Mouse (Mus musculus) frontal cortex, postnatal 14 days (tissue): ENCODE data around the gene Tacc2.
"Not testable (repeated sequence)": the region's sequence is repeated elsewhere in the genome, so short reads cannot be mapped to it uniquely, and the experiment has no call there.

Experiments used
- DNase-seq, 2 experiments: peaks; one replicate each; pipeline ENCODE4 v3.0.0; 2022; ENCODE audit warnings: low spot score in 2 of 2

Tacc2 gene

DNA sequence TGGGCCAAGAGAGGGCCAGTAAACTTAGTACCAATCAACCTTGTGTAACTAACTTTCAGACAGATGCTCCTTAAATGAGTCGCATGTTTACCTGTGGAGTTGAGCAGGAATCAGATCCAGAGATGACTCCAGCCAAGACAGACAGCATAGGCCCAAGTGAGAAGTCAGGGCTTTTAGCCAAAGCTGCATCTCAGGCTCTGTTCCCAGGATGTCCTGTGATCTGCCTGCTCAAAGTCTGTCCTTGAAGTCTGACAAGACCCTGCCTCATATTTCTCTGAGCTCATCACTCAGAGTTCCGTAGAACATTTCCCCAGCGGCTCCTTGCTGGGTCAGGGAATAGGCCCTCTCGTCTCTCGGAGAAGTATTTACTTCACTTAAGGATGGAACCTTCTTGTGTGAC, 73.4 kb downstream of the Tacc2 start:
- DNase-seq = no peak

DNA sequence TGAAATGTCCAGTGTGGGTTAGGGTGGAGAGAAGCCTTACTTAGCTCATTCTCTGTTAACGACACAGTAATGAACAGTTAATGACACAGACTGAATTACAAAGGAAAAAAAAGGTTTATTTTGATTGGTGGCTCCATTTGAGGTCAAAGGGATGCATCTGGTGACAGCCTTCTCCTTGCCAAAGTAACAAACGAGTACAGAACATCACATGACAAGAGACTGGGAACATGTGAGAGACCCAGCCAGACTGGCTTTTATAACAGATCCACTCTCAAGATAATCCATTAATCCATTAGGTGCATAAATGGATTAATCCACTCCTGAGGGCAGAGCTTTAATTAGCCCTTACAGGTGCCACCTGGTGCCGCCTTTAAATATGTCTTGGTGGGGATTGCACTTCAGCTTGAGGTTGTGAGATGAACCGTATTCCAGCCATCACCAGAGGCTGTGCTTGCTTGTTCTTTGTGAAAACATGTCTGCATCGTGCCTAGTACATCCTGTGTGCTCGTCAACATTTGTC, 75.9 kb downstream of the Tacc2 start:
- no peak for DNase-seq

DNA sequence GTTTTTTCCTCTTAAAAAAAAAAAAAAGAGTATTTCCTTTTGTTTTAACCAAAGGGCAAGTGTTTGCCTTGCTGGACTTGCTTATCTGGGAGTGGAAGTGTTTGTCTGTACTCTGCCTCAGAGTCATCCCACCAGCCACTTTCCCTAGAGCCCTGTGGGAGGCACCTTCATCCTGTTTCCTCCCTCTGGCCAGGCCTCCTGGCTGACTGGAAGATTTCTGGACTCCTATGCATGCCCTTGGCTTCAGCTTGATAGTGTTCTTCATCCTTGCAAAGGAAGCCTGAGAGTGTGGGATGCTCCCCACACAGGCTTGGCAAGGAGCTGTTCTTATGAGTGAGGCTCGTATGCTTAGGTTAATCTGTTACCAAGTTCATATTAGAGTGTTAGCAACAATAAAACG, 77.3 kb downstream of the Tacc2 start:
- no peak for DNase-seq

DNA sequence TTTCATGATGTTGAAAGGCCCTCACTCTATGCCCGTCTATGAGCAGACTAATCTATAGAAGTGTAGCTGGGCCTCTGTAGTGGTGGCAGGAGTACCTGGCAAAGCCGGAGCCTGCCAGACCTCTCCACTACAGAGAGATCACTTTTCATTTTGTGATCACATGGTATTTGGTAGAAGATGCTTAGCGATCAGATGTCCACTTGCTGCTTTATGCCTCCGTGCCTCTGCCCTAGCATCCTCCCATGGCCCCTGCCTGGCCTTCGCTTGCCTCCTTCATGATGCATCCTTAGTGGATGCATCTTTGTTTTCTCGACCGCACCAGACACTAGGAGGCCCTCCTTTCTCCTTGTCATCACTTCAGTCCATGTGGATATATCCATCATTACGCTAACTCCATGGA, 79.7 kb downstream of the Tacc2 start:
- DNase-seq = no peak

DNA sequence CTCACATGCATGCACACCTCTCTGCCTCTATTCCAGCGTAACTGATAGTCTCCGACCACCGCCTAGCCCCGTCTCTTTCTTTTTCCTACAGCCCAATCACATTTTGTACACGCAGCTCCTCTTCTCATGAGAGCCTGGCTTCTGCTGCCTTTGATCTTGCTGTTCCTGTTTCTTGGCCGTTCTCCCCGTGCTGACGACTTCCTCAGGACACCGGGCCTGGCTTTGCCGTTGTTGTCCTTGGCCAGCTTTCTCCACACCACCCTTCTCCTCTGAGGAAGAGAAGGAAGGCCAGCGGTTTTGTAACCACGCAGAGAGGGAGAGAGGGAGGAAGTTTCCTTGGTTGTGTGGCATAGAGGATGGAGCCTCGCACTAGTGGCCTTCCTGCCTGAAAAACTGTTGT, 80.5 kb downstream of the Tacc2 start:
- peak; percentile 24 to 25 for DNase-seq

DNA sequence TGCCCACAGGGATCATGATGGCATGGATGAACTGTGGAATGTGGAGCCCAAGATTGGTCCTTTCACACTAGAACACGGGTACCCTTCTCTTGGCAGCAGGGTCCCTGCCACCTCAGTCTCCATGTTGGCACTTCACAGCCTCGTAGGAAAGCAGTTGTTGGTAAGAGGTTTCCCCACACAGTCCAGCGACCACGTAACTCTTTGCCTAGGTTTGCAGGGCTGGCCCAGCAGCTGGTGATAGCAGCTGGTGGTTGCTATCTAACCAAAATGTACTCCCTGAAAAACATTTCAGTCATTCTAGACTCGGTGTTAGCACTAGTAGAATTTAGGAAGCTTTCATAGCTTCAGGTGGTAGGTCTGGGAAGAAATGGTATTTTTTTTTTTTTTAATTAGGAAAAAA, 81.9 kb downstream of the Tacc2 start:
- no peak for DNase-seq

DNA sequence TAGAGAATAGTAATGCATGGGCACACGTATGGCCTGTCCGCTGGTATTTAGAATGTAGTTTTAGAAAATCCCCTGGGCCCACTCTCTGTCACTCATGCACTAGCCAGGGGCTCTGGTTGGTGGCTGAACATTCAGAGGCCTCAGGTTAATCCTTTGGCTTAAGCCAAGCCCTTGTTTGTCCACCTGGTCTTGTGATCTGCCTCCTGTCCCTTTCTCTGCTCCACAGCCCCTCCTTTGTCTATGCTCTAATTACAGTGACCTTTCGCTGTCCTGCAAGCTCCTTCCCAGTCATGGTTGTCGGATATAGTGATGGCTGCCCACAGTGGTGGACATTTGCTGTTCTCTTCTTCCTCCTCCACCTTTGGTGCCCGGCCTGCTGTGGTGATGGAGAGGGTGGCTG, 85.0 kb downstream of the Tacc2 start:
- DNase-seq = no peak

DNA sequence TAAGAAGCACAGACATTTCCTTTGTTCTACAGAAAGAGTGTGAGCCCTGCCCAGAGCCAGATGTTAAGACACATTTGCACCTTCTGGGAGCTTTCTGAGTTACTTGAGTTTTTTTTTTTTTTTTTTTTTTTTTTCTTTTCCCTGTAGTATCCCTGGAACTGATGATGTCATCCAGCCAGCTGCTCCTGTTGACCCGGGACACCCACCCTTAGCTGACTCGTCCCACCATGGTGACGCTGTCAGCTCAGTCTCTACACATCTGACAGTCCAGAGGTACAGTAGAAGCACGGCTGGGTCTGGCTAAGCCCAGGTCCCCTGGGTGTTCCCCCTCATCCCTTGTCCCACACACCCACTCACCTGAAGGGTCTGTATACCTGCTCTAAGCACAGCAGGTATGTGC, 85.6 kb downstream of the Tacc2 start:
- DNase-seq = no peak

DNA sequence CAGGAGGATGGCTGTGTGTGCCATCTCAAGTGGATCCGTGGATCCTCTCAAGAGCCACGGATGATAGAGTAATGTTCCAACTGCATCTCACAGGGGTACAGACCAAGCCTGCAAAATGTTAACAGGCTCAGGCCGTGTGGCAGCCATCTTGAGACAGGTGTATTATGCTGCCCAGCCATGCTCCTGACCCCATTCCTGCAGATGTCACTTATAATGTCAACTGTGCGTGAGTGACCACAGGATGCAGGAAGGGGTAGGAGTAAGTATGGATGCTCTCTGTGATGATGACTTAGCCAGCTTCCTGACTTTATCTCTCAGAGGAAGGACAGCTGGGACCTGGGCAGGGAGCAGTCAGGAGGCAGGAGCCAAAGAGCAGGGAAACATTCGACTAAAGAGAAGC, 86.8 kb downstream of the Tacc2 start:
- no peak for DNase-seq

DNA sequence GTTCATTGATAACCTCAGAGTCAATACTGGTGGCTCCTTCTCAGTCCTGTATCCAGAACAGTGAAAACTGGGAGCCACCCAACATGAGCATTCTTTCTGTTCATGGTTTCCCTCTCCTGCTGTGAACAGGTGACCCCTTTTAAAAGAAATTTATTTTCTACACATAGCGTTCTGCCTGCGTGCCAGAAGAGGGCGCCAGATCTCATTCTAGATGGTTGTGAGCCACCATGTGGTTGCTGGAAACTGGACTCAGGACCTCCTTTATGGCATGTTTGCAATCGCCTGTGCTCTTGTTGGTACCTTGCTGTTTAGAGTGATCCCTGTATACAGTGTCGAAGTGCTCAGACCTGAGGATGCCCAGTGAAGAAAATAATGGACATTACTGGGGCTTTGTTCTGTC, 87.4 kb downstream of the Tacc2 start:
- DNase-seq = no peak

DNA sequence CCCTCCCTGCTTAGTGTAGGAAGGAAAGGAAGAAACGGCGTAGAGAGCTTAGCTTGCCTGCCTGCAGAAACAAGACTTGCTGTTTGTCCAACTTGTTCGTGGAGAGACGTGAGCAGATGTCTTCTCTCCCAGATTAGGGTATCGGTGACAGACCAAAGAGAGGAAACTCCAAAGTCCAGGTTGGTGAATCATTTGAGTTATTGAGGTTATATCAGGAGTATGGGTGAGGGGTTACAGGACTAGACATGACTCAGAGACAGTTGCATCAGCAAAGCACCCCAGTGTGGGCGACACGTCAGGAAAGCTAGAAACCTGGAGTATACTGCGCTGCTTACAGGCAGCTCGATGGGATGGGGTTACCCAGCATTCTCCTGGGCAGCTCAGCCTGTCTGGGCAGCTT, 88.1 kb downstream of the Tacc2 start:
- no peak for DNase-seq

DNA sequence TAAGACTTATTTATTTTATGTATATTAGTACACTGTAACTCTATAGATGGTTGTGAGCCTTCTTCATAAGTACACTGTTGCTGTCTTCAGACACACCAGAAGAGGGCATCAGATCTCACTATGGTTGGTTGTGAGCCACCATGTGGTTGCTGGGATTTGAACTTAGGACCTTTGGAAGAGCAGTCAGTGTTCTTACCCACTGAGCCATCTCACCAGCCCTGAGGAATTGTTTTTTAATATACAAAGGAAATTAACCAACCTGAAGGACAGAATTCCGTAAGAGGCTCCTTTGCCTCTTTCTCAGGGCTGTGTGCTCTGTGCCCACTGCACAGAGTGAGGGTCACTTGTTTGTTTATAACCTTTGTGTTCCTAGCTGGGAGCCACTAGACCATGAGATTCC, 90.8 kb downstream of the Tacc2 start:
- DNase-seq = not testable (repeated sequence)

DNA sequence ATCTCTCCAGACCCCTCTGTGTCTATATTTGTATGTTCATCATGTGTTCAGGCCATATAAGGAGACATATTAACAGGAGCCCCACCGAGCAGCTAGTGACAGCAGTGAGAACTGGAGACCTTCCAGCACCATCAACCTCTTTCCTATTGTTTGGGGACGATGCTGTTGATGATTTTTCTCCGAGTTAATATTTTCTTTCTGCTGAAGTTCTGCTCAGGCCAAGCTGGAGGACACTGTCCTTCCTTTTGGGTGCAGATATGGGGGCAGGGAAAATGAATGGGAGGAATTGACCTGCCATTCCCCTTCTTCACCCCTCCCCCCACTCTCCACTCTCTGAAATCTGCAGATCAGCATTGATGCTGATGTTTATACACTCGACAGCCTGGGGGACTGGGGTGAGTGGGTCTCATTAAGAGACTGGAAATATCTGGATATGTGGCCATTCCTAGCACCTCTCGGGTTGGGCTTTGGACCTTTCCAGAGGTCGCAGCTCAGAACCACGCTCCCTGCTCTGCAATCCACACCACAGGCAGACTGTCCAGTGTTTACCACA, 91.6 kb downstream of the Tacc2 start:
- DNase-seq = no peak

DNA sequence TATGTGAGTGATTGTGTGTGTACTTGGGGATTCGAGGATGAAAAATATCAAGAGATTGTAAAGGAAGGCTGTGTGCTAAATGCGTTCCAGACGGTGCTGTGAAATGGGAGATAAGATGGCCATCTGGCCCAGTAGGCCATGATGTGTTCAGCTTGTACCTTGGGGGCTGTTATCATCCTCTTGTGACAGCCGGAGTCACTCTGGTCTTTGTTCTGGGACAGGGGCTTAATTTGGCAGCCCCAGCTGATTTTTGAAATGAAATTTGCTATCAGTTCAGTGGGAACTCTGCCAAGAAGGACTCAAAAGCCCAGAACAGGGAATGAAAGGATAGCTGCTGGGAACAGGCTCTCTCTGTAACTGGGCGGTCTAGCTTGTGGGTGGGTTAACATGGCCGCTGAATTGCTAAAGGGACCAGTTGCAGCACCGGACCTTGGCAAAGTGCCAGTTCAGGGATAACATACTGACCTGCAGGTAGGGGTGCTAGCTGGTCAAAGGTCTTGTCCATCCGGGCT, 92.2 kb downstream of the Tacc2 start:
- no peak for DNase-seq

DNA sequence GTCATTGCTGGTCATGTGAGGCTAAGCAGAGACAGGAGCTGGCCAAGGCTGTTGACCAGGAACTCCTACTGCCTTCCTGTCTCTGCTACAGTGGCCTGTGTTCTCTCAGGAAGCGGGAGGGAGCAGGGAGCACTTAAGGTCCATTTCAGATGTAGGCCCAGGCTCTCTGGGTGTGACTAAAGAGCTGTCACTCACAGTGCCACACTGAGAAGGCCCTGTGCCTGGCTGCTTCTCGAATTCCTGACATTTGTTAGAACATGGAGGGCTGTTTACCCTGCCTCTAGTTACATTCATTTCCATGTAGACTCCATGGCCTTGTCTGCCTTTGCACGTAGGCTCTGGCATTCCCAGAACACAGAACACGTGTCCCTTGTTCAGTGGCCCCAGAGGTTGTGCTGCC, 93.1 kb downstream of the Tacc2 start:
- no peak for DNase-seq

DNA sequence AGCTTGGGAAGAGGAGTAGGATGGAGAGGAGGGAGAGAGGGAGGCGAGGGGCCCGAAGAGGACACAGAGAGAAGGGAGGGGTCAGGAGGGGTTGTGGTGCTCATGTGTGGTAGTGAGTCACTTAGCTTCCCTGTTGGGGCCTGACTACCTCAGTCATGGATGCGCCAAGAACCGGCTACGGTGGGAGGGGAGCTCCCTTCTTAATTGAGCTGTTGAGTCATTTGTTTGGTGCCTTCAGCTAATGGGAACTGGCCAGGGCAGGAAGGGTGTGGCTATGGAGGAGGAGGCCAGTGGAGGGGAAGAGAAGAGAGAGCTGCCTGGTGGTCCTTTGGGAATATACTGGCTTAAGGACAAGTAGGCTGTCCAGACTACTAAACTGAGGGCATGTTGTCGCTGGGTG, 94.1 kb downstream of the Tacc2 start:
- no peak for DNase-seq

DNA sequence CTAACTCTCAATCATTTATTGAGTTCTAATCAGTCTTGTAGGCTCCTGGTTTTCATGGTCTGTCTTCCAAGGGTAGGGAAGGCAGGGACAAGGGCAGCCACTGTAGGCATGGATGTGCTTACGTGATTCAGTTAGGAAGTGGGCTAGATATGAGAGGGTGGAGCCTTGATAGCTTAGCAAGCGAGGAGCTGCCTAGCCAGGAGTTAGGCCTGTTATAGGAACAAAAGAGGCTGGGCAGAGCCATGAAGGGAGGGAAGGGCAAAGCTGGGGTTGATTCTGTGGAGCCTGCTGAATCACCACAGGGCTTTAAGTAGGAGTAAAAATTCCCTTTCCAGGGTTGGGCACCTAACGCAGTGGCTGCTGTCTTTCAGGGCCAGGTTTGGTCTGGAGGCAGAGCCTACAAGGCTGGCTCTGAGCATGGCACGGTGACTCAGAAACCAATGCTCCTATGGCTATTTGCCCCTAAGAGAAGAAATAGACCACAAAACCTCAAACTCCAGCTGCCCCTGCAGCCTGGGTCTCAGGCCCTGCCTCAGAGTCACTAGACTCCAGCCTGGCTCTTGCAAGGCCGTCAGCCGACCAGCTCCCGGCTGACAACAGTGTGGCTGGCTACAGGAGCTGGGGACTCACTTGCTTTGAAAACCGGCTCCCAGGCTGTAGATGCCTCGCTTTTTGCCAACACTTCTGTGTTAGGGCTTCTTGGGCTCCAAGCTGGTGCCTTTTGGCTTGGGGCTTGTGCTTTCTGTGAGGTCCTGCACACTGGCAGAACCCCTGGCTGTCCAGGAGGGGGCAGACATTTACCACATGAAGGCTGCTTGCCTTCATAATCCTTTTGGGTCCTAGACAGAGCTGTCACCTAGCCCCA, 96.2 kb downstream of the Tacc2 start:
- DNase-seq = peak in 1 of 2 experiments; percentile 27

DNA sequence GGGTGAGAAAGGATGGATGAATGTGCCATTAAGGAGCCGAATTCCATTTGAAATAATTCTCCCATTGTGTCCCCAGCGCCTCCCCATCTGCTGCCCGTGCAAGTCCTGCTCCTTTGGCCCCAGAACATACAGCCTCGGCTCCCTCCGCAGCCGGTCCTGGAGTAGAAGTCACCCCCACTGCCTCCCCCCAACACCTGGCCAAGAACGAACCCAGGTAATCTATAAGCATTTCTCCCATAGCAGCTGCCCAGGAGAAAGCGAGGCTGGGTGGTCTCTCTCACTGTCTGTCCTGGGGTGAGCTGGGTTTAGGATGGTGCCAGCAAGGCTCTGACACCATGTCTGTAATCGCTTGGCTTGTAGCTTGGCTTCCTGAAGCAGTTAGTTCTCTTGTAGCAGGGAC, 97.3 kb downstream of the Tacc2 start:
- no peak for DNase-seq

DNA sequence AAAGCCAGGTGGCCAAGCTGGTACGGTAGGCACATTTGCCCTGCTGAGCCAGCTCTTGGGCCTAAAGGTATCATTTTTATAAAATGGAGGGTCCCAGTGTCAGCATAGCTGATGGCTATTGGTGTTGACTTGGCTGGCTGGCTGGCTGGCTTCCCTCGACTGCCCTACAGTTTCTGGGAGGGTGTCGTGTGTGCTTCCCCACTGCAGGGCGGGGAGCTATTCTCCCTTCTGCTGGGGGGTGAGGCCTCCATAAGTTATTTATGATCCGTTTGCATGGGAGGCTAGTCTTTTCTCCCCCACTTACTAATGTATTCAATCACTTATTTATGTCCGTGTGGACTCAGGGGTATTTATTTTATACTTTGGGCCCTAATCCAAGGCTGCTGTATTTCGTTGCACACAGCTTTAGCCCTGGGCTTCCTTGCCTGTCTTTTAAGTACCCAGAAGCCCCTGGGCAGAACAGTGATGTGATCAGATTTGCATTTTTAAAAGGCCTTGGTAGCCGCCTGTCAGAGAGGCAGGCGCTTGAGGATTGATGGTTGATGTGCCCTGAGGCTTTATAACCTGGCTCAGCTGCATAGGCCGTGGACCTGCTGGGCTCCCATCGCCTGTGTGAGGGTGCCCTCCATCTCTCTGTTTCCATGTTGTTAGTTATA, 99.8 kb downstream of the Tacc2 start:
- DNase-seq = no peak

DNA sequence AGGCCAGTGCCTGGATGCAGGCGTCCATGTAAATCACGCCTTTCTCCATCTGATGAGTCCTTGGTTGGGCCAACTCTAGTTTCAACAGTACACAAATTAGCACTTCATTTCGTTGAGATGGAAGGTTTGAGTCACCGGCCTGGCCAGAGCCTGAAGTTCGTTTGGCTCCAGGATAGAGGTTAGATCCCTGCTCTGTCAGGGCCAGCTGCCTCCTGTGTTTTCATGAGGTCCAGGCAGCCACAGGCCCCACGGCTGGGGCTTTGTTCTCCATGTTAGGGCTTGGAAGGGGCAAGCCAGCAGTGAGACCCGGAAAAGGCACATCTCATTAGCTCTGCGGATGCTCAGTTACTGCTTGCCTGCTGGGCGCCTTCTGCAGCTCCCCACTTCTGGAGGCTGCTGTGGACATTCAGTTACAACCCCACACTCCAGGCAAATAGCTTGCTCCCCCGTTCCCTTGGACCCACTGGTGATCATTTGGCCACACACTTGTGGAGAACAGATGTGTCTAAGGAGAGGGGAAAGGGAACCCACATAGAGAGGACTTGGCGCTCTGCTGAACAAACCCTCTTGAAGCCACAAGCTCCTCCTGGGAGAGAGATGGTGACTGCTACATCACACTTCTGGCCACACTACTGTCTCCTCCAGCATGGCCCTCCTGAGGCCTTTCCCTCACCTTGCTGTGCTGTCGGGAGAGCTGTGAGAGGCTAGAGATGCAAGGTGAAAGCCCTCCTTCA, 100.5 kb downstream of the Tacc2 start:
- DNase-seq = no peak

DNA sequence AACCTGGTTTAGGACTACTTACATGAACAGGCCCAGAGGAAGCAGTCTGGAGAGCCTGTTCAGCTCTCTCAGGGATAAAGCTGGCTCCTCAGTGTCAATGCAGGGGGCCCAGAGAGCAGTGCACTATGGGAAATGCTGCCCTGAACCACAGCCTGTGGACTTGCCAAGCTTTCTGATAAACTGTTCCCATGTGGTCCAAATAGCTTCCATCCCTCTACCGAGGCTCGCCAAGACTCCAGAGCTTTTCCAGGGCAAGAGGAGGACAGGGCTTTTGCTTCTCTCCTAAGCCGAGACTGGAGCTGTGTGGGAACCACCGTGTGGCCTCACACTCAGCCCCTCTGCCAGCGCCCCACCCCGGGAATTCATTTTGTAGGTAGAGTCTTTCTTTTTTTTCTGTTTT, 101.2 kb downstream of the Tacc2 start:
- no peak for DNase-seq

DNA sequence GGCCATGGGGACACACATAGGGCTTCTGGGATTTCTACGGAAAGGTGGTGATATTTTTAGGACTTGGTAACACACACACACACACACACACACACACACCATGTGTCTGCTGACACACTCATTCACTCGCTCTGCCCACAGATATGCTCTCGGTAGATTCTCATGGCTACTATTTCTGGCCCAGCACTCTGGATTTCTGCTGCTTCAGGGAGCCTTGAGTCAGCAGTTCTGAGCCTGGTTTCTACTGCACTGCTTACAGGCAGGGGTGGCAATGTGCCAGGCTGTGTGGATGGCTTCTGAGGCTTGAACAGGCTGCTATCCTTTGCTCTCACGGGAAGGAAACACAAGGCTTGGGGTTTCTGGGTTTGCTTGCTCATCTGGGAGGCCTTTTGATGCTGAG, 104.6 kb downstream of the Tacc2 start:
- DNase-seq = peak; percentile 64 to 69
